Mouse (Mus musculus): ENCODE results near the gene Nudt17. TPM values are rescaled to one million over a fixed set of nuclear protein-coding genes. Genes with fewer than 3 reads are reported as not detected.

Nudt17 gene
- not detected for polyA plus RNA-seq (2014; fragmentation: Illumina TruSeq; extraction: RNeasy Lipid Tissue Mini Kit (QIAGEN cat#74804); ENCODE audit: low read depth, low replicate concordance)

DNA sequence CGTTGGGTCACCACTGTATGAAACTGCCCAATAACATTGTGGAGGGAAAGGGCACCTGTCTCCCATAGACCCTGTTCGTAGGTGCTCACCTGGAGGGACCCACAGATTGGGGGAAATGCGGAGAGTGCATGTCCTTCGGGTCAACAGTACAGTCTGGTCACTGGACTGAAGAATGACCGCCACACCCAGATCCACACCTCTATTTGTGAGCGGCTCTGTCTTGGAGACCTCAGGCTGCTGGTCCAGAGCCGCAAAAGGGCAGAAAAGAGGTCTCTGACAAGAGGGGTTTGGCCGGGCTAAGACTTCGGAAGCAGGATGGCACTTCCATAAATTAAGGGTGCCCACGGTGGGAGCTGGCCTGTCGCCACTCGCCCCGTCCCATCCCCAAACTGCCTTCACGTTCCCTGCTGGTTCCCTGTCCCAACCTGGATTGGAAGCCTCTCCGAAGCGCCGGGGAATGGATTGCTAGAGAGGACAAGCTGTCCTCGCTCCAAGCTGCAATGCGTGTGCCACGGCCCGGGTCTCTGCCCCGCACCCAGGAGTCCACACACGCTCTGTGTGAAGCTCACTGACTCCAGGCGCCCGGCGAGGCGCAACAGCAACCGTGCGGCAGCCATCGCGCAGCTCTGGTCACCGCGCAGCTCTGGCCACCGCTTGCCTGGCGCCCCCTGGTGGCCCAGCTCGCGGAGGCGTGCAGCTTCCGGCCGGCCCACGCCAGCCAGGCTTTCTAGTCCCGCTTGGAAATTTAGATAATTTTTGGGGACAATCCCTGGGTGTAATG, at the start of gene Nudt17:
TSS of gene Nudt17 (minus strand) at position 660 of the 781 bp plus-strand sequence.

DNA sequence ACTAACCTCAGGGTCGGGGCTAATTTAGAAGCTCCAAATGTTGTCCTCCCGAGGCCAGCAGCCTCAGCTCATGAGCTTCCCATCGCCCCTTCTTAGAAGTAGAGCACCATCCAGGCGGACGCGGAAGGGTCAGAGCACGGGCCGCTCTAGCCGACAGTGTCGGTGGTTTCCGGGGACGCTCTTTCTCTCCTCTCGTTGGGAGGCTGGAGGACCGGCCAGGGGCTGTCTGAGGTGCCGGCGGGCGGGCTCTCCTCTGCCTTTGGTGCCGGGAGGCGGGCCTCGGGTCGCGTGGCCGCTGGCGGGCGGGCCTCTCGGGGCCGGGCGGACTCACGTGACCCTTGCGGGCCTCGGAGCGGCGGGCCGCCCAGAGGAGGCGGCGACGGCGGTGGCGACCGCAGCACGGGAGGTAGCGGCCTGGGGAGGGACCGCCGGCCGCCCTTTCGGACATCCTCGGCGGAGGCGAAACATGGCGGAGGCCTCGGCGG, 19.0 kb upstream of the Nudt17 start, which contains the start of the genes Polr3c and Rnf115:
TSS of gene Polr3c (minus strand) at position 286 of the 485 bp plus-strand sequence.
TSS of gene Rnf115 (plus strand) at position 322 of the 485 bp plus-strand sequence.

DNA sequence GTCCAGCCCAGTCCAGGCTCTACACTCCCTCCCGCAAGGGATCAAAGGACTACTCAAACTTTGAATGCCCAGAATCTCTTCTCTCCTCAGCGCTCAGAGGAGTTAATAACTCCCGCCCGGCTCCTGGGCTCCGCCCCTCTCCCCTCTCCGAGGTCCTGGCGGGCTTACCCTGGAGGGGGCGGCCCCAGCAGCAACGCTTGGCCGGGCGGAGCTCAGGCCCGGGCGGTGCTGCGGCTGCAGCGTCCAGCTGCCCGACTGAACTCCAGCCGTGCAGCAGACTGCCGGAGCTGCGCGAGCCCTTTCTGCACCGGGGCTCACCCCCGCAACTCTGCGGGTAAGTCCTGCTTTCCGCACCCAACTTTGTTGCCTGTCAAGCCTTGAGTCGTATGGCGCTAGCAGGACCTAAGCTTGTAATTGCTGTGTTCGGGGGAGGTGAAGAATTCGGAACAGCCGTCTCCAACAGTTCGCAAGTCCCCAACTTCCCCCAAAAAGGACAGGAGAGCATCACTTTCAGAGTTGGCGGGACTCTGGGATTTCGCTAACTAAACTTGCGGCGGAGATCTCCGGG, 12.1 kb downstream of the Nudt17 start, which contains the start of gene Pias3:
TSS of gene Pias3 (plus strand) at position 187 of the 568 bp plus-strand sequence.

DNA sequence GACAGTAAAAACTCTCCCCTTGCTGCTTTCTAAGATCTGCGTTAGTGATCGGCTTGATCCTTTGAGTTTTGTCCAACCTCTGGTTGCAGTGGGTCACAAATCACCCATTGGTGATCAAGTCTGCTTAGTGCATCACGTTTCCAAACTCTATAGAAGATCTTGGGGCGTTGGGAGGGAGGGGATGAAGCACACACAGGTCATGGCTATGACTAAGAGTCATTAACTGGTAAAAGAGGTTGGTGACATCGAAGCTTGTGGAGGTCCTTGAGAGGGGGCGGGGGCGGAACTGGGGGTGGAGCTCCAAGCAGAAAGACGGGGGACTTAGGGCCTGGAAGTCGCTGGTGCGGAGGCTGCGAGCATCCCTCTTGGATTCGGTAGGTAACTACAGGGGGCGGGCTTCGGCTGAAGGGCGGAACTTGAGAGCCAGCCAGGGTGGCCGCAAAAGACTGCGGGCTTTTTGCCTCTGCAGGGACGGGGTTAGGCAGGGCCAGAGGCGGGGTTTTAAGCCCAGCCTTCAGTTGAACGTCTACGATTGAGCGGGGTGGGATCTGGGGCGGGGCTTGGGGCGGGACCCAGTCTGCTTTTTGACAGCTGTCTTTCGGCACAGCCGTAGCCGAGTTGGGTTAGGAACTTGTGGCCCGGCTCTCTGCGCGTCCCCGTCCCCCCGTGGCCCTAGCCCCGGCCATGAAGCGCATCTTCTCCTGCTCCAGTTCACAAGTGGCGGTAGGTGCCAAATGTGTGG, 38.5 kb downstream of the Nudt17 start, which contains the start of gene Ankrd35:
TSS of gene Ankrd35 (plus strand) at position 405 of the 742 bp plus-strand sequence.

Other genes starting within 250 kb of the Nudt17 start
- gene Hfe2, start 183.4 kb downstream of the Nudt17 start, polyA plus RNA-seq (2014; fragmentation: Illumina TruSeq; extraction: RNeasy Lipid Tissue Mini Kit (QIAGEN cat#74804); ENCODE audit: low read depth, low replicate concordance): not detected
- 292 TPM for gene Txnip, start 150.6 kb downstream of the Nudt17 start, polyA plus RNA-seq (2014; fragmentation: Illumina TruSeq; extraction: RNeasy Lipid Tissue Mini Kit (QIAGEN cat#74804); ENCODE audit: low read depth, low replicate concordance)
- gene Gm16253, start 131.6 kb downstream of the Nudt17 start, polyA plus RNA-seq (2014; fragmentation: Illumina TruSeq; extraction: RNeasy Lipid Tissue Mini Kit (QIAGEN cat#74804); ENCODE audit: low read depth, low replicate concordance): not detected
- 45.2 TPM for gene Polr3gl, start 114.4 kb downstream of the Nudt17 start, polyA plus RNA-seq (2014; fragmentation: Illumina TruSeq; extraction: RNeasy Lipid Tissue Mini Kit (QIAGEN cat#74804); ENCODE audit: low read depth, low replicate concordance)
- not detected for gene Ankrd34a, start 111.9 kb downstream of the Nudt17 start, polyA plus RNA-seq (2014; fragmentation: Illumina TruSeq; extraction: RNeasy Lipid Tissue Mini Kit (QIAGEN cat#74804); ENCODE audit: low read depth, low replicate concordance)
- gene Lix1l, start 107.4 kb downstream of the Nudt17 start, polyA plus RNA-seq (2014; fragmentation: Illumina TruSeq; extraction: RNeasy Lipid Tissue Mini Kit (QIAGEN cat#74804); ENCODE audit: low read depth, low replicate concordance): 8.7 TPM
- gene Rbm8a, start 78.6 kb downstream of the Nudt17 start, polyA plus RNA-seq (2014; fragmentation: Illumina TruSeq; extraction: RNeasy Lipid Tissue Mini Kit (QIAGEN cat#74804); ENCODE audit: low read depth, low replicate concordance): 27.9 TPM
- gene Pex11b, start 73.2 kb downstream of the Nudt17 start, polyA plus RNA-seq (2014; fragmentation: Illumina TruSeq; extraction: RNeasy Lipid Tissue Mini Kit (QIAGEN cat#74804); ENCODE audit: low read depth, low replicate concordance): 18.2 TPM
- gene Gm42957, start 73.1 kb downstream of the Nudt17 start, polyA plus RNA-seq (2014; fragmentation: Illumina TruSeq; extraction: RNeasy Lipid Tissue Mini Kit (QIAGEN cat#74804); ENCODE audit: low read depth, low replicate concordance): not detected
- 0.16 TPM for gene Itga10, start 63.0 kb downstream of the Nudt17 start, polyA plus RNA-seq (2014; fragmentation: Illumina TruSeq; extraction: RNeasy Lipid Tissue Mini Kit (QIAGEN cat#74804); ENCODE audit: low read depth, low replicate concordance)
- not detected for gene Ankrd35, start 38.4 kb downstream of the Nudt17 start, polyA plus RNA-seq (2014; fragmentation: Illumina TruSeq; extraction: RNeasy Lipid Tissue Mini Kit (QIAGEN cat#74804); ENCODE audit: low read depth, low replicate concordance)
- 2.7 TPM for gene Pias3, start 12.2 kb downstream of the Nudt17 start, polyA plus RNA-seq (2014; fragmentation: Illumina TruSeq; extraction: RNeasy Lipid Tissue Mini Kit (QIAGEN cat#74804); ENCODE audit: low read depth, low replicate concordance)
- gene Polr3c, start 19.1 kb upstream of the Nudt17 start, polyA plus RNA-seq (2014; fragmentation: Illumina TruSeq; extraction: RNeasy Lipid Tissue Mini Kit (QIAGEN cat#74804); ENCODE audit: low read depth, low replicate concordance): 15.2 TPM
- 108 TPM for gene Rnf115, start 19.1 kb upstream of the Nudt17 start, polyA plus RNA-seq (2014; fragmentation: Illumina TruSeq; extraction: RNeasy Lipid Tissue Mini Kit (QIAGEN cat#74804); ENCODE audit: low read depth, low replicate concordance)
- 451 TPM for gene Pdzk1, start 120.7 kb upstream of the Nudt17 start, polyA plus RNA-seq (2014; fragmentation: Illumina TruSeq; extraction: RNeasy Lipid Tissue Mini Kit (QIAGEN cat#74804); ENCODE audit: low read depth, low replicate concordance)
- gene Cd160, start 120.8 kb upstream of the Nudt17 start, polyA plus RNA-seq (2014; fragmentation: Illumina TruSeq; extraction: RNeasy Lipid Tissue Mini Kit (QIAGEN cat#74804); ENCODE audit: low read depth, low replicate concordance): not detected
- 3.4 TPM for gene Gja5, start 196.1 kb upstream of the Nudt17 start, polyA plus RNA-seq (2014; fragmentation: Illumina TruSeq; extraction: RNeasy Lipid Tissue Mini Kit (QIAGEN cat#74804); ENCODE audit: low read depth, low replicate concordance)
- gene Gpr89, start 196.8 kb upstream of the Nudt17 start, polyA plus RNA-seq (2014; fragmentation: Illumina TruSeq; extraction: RNeasy Lipid Tissue Mini Kit (QIAGEN cat#74804); ENCODE audit: low read depth, low replicate concordance): 12.1 TPM
- gene Gja8, start 217.5 kb upstream of the Nudt17 start, polyA plus RNA-seq (2014; fragmentation: Illumina TruSeq; extraction: RNeasy Lipid Tissue Mini Kit (QIAGEN cat#74804); ENCODE audit: low read depth, low replicate concordance): not detected